Mouse (Mus musculus): Measurements from ENCODE around the gene Atp5h.

- TF ChIP-seq CHD2 (IDR thresholded peaks at IDR 0.05; ENCODE audit: low read depth, low read length), result no peak
- TF ChIP-seq ZNF384 (IDR thresholded peaks at IDR 0.05; ENCODE audit: low read depth, low read length), result no peak
These were observed 27.1 kb upstream of the Atp5h start for GRCm38 (mm10) chr11:115446906-115447305.

Data from ES-E14 (cell line).